Mouse (Mus musculus): ENCODE measurements at regions not wholly inside any gene's neighbourhood (a gene's known extent, or its start where the extent isn't known, plus 50 kb on each side); places are given as distances from the start of the nearest gene placed in this dataset.

DNA sequence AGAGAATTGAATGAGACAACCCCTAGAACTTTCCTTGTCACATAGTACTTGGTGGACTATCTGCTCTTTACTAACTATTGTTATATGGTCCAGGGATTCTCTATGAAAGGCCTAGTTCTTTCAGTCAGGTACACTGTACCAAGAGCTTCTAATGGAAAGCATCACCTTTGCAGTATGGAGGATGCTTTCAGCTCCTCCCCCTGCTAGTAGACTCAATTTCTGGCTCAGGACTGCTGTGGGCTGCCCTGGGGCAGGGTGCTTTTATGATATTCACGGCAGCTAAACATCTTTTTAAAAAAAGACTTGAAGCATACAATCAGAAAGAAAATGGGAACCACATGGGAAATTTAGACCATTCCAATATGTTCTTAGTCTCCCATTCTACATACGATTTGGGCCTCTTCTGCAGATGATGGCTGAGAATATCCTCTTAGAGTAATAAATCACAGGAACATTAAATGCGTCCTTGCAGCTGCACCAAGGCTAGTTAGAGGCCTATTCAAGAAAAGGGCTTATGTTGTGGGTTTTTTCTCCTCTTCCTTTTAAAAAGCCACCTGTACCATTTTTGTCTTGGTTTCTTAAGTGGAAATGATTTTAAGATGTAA is 61.7 kb upstream of the 6030498E09Rik start:
- peak; percentile 8 for DNase-seq (ENCODE audit: low read depth, low spot score)

GRCm38 (mm10) chrX:38711442-38712258 is 60.8 kb upstream of the 6030498E09Rik start:
- peak; percentile 75 for DNase-seq (ENCODE audit: low read depth, low spot score)

Measured in mesoderm, embryonic 11.5 days (tissue).